Mouse (Mus musculus) embryonic fibroblast, embryonic 13.5 days (primary cell): Measurements from ENCODE around the gene Olfr1316.

Experiments
- CTCF ChIP-seq: IDR thresholded peaks from 2 replicates; pipeline ENCODE4 v1.5.1; 2011; ENCODE audit warnings: mild to moderate bottlenecking, control low read depth, low read length, moderate library complexity, borderline replicate concordance; ENCODE audit not compliant: insufficient read depth
- POLR2A ChIP-seq: IDR thresholded peaks from 2 replicates; pipeline ENCODE4 v1.6.1; 2011; ENCODE audit warnings: low read depth, mild to moderate bottlenecking, control low read depth, low read length, moderate library complexity

GRCm38 (mm10) chr2:112153898-112154297 lies 19.1 kb upstream of the Olfr1316 start, which contains the start of gene Olfr1318:
- no peak for TF ChIP-seq CTCF
- no peak for TF ChIP-seq POLR2A
